Mouse (Mus musculus) C2C12 (cell line): Measurements from ENCODE around the gene Mrpl39. TPM values are rescaled to one million over a fixed set of nuclear protein-coding genes. Genes with fewer than 3 reads are reported as not detected.

Source experiments
- H3K27me3 ChIP-seq: one replicate; pipeline ENCODE4 v1.6.1; 2011; ENCODE audit not compliant: control insufficient read depth, insufficient read depth, insufficient read length
- H3K36me3 ChIP-seq: one replicate; pipeline ENCODE4 v1.6.1; 2011; ENCODE audit not compliant: control insufficient read depth, insufficient read depth
- H3K4me3 ChIP-seq: one replicate; pipeline ENCODE4 v1.5.1; 2011; ENCODE audit warnings: mild to moderate bottlenecking, control low read depth; ENCODE audit not compliant: poor library complexity, insufficient read depth, severe bottlenecking
- H3K79me2 ChIP-seq: one replicate; pipeline ENCODE4 v1.6.1; 2011; ENCODE audit not compliant: control insufficient read depth, insufficient read depth
- H3K79me3 ChIP-seq: one replicate; pipeline ENCODE4 v1.6.1; 2011; ENCODE audit warnings: low read depth, control low read depth
- H3ac ChIP-seq: one replicate; pipeline ENCODE3; 2011; ENCODE audit warnings: low read depth; ENCODE audit not compliant: control insufficient read depth, insufficient read length
- CEBPB ChIP-seq: IDR thresholded peaks from one replicate; pipeline ENCODE4 v1.6.1; 2011; ENCODE audit warnings: low read depth, mild to moderate bottlenecking, control low read depth, moderate library complexity
- CTCF ChIP-seq: IDR thresholded peaks from one replicate; pipeline ENCODE4 v1.5.1; 2011; ENCODE audit not compliant: control insufficient read depth, insufficient read depth, insufficient read length
- FOSL1 ChIP-seq: IDR thresholded peaks from one replicate; pipeline ENCODE4 v1.8.0; 2011; ENCODE audit warnings: mild to moderate bottlenecking, low read length; ENCODE audit not compliant: poor library complexity, insufficient read depth, severe bottlenecking
- MAX ChIP-seq: IDR thresholded peaks from one replicate; pipeline ENCODE4 v1.6.1; 2011; ENCODE audit warnings: mild to moderate bottlenecking, control low read depth
- MYOD1 ChIP-seq: IDR thresholded peaks from one replicate; pipeline ENCODE4 v1.6.1; 2011; ENCODE audit warnings: low read depth; ENCODE audit not compliant: control insufficient read depth, insufficient read length
- MYOG ChIP-seq: IDR thresholded peaks from one replicate; pipeline ENCODE4 v1.6.1; 2011; ENCODE audit not compliant: control insufficient read depth, insufficient read length; ENCODE audit errors: extremely low read depth
- USF1 ChIP-seq: IDR thresholded peaks from one replicate; pipeline ENCODE4 v1.6.1; 2011; ENCODE audit warnings: low read depth, mild to moderate bottlenecking, control low read depth, moderate library complexity
- polyA plus RNA-seq: library from polyadenylated mRNA; unstranded; fragments of >200 nt; fragmentation: generic; extraction: Trizol; gene quantifications from one replicate; pipeline ENCODE4 v1.2.1, GENCODE M21; 2012; ENCODE audit warnings: missing spikeins

Mrpl39 gene
- polyA plus RNA-seq, 1 experiment = 44.7 TPM

DNA sequence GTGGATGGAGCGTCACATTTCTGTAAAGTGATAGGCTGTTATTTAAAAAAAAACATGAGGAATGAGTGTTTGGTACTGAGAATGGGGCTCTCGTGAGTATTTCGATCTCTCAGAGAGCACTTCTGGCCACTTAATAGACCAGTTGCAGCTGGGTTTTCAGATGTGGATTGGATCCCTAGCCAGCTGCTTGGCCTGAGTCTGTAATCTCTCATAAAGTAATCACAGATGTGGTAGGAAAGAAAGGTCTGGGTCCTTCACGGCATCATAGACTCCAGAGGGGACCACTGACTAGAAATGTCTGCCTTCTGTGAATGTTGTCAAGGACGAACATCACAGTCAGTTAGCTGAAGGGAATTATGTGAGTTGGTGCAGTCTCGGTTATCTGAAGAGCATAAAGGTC lies 42.9 kb upstream of the Mrpl39 start:
- H3K36me3 ChIP-seq = peaks cover 15% of the 10 kb centered on the region
- H3ac ChIP-seq = no peak overlapping the region
- TF ChIP-seq MYOG (no peak), MYOD1 (no peak), FOSL1 (no peak)
- peaks cover 89% of the 10 kb centered on the region for H3K79me2 ChIP-seq
- no peaks in the 10 kb centered on the region for H3K27me3 ChIP-seq
- no peak overlapping the region for H3K4me3 ChIP-seq
- peaks cover 66% of the 10 kb centered on the region for H3K79me3 ChIP-seq

DNA sequence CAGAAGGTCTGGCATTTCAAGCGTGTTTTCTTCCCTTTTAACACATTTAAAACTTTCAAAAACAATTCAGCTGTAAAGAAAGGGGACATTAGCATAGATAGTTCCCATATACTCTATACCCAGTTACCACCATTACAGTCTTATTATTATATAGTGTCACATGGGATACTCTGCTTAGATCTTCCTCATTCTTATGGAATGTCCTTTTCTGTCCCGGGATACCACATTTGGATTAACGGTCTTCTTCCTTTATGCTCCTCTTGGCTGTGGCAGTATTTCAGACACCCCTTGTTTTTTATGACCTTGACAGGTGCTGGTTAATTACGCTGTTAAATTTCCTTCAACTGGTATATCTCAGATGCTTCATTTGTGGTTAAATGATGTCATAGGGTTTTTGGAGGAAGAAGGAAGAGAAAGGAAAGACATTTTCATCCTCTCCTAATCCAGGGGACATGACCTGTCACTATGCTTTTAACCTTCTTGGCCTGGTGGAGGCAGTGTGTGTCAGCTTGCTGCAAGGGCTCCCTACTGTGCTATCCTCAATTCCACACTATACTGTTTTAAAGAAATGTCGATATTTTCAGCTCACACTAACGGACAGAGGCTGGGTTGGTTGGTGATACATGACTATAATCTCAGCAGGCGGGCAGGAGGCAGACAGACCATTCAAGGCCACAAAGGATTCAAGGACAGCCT lies 40.7 kb upstream of the Mrpl39 start:
- H3K79me2 ChIP-seq = peaks cover 69% of the 10 kb centered on the region
- H3K4me3 ChIP-seq = no peak overlapping the region
- H3K79me3 ChIP-seq = peaks cover 53% of the 10 kb centered on the region
- peaks cover 15% of the 10 kb centered on the region for H3K36me3 ChIP-seq
- H3ac ChIP-seq = peak overlapping the region; percentile 22
- no peaks in the 10 kb centered on the region for H3K27me3 ChIP-seq
- no peak for TF ChIP-seq FOSL1
- peak; percentile 79 for TF ChIP-seq MYOD1
- peak; percentile 68 for TF ChIP-seq USF1
- no peak for TF ChIP-seq CEBPB
- peak; percentile 52 for TF ChIP-seq CTCF

DNA sequence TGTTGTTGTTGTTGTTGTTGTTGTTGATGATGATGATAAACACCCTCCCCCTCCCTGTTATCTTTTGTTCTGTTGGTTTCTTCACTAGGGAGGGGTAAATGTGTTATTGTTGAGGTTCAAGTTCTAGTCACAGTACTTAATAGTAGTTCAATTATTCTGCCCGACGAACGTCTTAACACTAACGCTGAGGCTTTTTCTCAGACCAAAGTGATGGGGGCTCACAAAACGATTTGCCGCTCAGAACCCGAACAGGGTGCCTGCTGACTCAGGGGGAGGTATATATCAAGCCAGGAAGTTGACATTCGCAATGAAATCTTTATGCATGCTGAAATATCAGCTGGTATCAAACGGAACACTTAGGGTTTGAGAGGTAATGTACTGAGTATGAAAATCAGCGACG lies 39.8 kb upstream of the Mrpl39 start:
- H3K79me3 ChIP-seq = peaks cover 45% of the 10 kb centered on the region
- TF ChIP-seq MYOG (no peak), CEBPB (no peak), CTCF (no peak), MYOD1 (no peak), FOSL1 (no peak), MAX (no peak), USF1 (no peak)
- H3K27me3 ChIP-seq = no peaks in the 10 kb centered on the region
- H3K79me2 ChIP-seq = peaks cover 60% of the 10 kb centered on the region
- peak overlapping the region; percentile 61 for H3ac ChIP-seq
- peak overlapping the region; percentile 71 for H3K4me3 ChIP-seq
- peaks cover 15% of the 10 kb centered on the region for H3K36me3 ChIP-seq

GRCm38 (mm10) chr16:84774761-84775231 lies 39.3 kb upstream of the Mrpl39 start:
- TF ChIP-seq MYOG (no peak), MYOD1 (no peak), CEBPB (no peak), MAX (no peak), USF1 (no peak), CTCF (no peak), FOSL1 (no peak)
- Histone ChIP-seq H3K36me3 (peaks cover 15% of the 10 kb centered on the region), H3K79me2 (peaks cover 55% of the 10 kb centered on the region), H3K79me3 (peaks cover 39% of the 10 kb centered on the region), H3K4me3 (peak overlapping the region; percentile 71), H3ac (peak overlapping the region; percentile 74), H3K27me3 (no peaks in the 10 kb centered on the region)

DNA sequence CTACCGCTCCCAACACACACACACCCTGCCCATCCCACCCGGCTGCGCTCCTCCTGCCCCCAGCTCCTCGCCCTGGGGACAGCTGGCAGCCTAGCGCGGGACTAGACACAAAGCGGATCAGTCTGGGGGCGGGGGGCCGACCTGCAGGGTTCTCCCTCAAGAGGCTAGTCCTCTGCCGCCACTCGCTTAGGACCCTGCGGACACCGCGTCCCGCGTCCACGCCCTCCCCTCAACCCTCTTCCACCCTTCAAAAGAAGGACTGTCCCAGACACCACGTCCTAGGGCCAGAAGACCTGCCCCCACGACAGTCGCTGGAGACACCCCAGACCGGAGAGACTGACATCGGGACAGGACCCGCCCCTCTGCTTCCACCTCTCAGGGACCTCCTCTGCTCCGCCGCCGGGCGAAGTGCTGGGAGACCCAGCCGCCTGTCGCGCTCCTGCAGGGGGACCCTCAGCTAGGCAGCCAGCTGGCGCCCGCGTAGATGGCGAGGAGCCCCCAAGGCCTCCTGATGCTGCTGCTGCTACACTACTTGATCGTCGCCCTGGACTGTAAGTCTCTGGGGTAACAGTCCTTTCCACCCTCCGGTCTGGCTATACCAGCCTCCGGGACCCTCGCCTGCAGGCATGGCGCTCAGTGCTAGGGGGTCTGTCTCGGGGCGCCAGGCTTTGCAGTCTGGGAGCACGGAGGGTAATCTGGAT lies 38.6 kb upstream of the Mrpl39 start, which contains the start of gene Jam2:
Jam2 (plus strand) TSS at position 121 of the 701 bp plus-strand sequence.
- H3ac ChIP-seq = peak within 1 kb of the TSS; percentile 74
- H3K79me3 ChIP-seq = peaks cover 33% of the 10 kb centered on the region
- TF ChIP-seq MAX (no peak), FOSL1 (no peak), CEBPB (no peak), USF1 (no peak), MYOD1 (no peak), CTCF (no peak), MYOG (no peak)
- peaks cover 11% of the 10 kb centered on the region for H3K36me3 ChIP-seq
- H3K4me3 ChIP-seq = peak within 1 kb of the TSS; percentile 71
- no peaks in the 10 kb centered on the region for H3K27me3 ChIP-seq
- peaks cover 48% of the 10 kb centered on the region for H3K79me2 ChIP-seq
